Mouse (Mus musculus) hindbrain, embryonic 15.5 days (tissue): ENCODE data around the gene Zfp414. TPM values are rescaled to one million over a fixed set of nuclear protein-coding genes. Genes with fewer than 3 reads are reported as not detected.
"Not testable (repeated sequence)": the region's sequence is repeated elsewhere in the genome, so short reads cannot be mapped to it uniquely, and the experiment has no call there.

Experiments
- ATAC-seq: fragments of 200-750 bp; cut with Nextera tagmentation; 2 replicates; pipeline ENCODE4 v1.8.0; 2017; ENCODE audit warnings: low read depth, moderate number of reproducible peaks, moderate TSS enrichment; ENCODE audit not compliant: low FRiP score
- H3K27ac ChIP-seq: fragments of 300-500 bp; sonication (generic); replicated peaks from 2 replicates; pipeline ENCODE4 v1.5.1; 2015; ENCODE audit warnings: mild to moderate bottlenecking, inconsistent platforms
- H3K27me3 ChIP-seq: fragments of 300-500 bp; sonication (generic); 2 replicates; pipeline ENCODE4 v1.6.1; 2015; ENCODE audit warnings: control low read depth, inconsistent platforms
- H3K36me3 ChIP-seq: fragments of 300-500 bp; sonication (generic); 2 replicates; pipeline ENCODE4 v1.6.1; 2015; ENCODE audit warnings: control low read depth, inconsistent platforms
- H3K4me1 ChIP-seq: fragments of 300-500 bp; sonication (generic); replicated peaks from 2 replicates; pipeline ENCODE4 v1.6.1; 2015; ENCODE audit warnings: control low read depth, inconsistent platforms
- H3K4me2 ChIP-seq: fragments of 300-500 bp; sonication (generic); 2 replicates; pipeline ENCODE4 v1.6.1; 2015; ENCODE audit warnings: moderate library complexity, mild to moderate bottlenecking, inconsistent platforms
- H3K4me3 ChIP-seq: fragments of 300-500 bp; sonication (generic); 2 replicates; pipeline ENCODE4 v1.5.1; 2015; ENCODE audit warnings: mild to moderate bottlenecking, inconsistent platforms
- H3K9ac ChIP-seq: fragments of 300-500 bp; sonication (generic); 2 replicates; pipeline ENCODE4 v1.6.1; 2015; ENCODE audit warnings: inconsistent platforms
- H3K9me3 ChIP-seq: fragments of 300-500 bp; sonication (generic); 2 replicates; pipeline ENCODE4 v1.6.1; 2016; ENCODE audit warnings: control low read depth, inconsistent platforms
- WGBS: fragments of 180-500 bp; shearing (Covaris S2); methylation state at CpG from one replicate; pipeline ENCODE4 v1.1.7; 2015; 5-methylcytosine and 5-hydroxymethylcytosine counted together
- polyA plus RNA-seq: library from polyadenylated mRNA; unstranded; fragments of >200 nt; fragmentation: Nextera tagmentation; extraction: Ambion mirVana; gene quantifications from 2 replicates; pipeline ENCODE4 v1.2.1, GENCODE M21; 2015

The Zfp414 gene
- 60.6 and 75.8 TPM in 2 replicates for polyA plus RNA-seq

DNA sequence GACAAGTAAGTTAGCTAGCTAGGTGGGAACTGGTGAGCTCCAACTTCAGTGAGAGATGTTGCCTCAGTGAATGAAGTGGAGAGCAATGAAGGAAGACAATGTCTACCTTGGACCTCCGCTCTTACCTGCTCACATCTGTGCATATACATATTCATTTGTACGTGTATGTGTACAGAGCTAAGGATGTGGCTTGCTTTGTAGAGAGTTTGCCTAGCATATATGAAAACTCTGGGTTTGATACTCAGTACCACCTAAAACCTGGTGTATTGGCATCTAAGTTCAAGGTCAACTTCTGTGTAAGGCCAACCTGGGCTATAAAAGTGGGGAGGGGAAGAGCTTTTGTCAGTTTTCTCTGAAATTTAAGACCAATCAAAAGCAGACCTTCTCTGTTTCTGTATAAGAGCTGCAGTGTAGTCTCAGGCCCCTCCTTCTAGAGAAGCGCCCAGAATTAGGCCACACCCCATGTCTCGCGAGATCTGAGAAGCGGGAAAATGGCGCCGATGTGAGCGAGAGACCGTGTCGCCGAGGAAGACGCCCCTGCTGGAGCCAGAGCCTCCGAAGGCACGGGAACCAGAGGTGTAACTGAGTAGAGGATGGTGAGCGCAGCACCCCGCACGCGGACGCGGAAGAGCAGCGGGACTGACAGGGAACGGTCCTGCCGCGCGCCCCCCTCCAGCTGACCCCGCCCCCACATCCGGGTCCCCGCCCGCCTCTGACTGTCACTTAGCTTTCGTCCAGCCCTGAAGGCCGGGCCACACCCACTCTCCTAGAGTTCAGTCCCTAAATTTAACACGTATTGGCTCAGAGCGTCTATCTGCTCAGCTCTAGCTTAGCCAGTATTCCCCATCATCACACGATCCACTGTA lies at the start of gene Zfp414:
Gene Zfp414, plus strand, starts transcription at position 470 of the 866 bp plus-strand sequence.
- H3K27me3 ChIP-seq = no peaks in the 10 kb centered on the region
- WGBS = 3% methylated on average over 32 of the region's 35 CpGs
- peak; percentile 96 for ATAC-seq
- peak within 1 kb of the TSS; percentile 78 for H3K9ac ChIP-seq
- H3K27ac ChIP-seq = peak within 1 kb of the TSS; percentile 98
- peaks cover 35% of the 10 kb centered on the region for H3K4me1 ChIP-seq
- no peaks in the 10 kb centered on the region for H3K36me3 ChIP-seq
- H3K4me2 ChIP-seq = peak within 1 kb of the TSS; percentile 89
- H3K4me3 ChIP-seq = peak within 1 kb of the TSS; percentile 72
- H3K9me3 ChIP-seq = no peaks in the 10 kb centered on the region

DNA sequence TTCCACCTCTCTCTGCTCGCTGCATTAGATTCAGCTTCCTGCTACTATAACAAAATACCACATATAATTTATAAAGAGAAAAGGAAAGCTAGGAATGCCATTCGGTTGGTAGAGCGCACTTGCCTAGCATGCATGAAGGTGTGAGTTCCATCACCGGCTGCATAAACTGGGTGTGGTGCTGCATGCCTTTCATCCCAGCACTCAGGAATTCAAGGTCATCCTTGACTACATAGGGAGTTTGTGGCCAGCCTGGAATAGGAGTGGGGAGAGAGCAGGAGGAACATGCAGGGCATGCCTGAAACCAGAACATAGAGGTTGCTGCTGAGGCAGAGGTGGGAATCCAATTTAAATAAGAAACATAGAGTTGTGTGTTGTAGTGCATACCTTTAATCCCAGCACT lies 44.8 kb upstream of the Zfp414 start:
- Histone ChIP-seq H3K27ac (no peak overlapping the region), H3K36me3 (no peaks in the 10 kb centered on the region), H3K9ac (no peak overlapping the region), H3K4me2 (no peak overlapping the region), H3K27me3 (no peaks in the 10 kb centered on the region), H3K4me3 (no peak overlapping the region), H3K4me1 (no peaks in the 10 kb centered on the region), H3K9me3 (no peaks in the 10 kb centered on the region)
- ATAC-seq = no peak
- WGBS = 88% methylated on average over 4 of the region's 4 CpGs

DNA sequence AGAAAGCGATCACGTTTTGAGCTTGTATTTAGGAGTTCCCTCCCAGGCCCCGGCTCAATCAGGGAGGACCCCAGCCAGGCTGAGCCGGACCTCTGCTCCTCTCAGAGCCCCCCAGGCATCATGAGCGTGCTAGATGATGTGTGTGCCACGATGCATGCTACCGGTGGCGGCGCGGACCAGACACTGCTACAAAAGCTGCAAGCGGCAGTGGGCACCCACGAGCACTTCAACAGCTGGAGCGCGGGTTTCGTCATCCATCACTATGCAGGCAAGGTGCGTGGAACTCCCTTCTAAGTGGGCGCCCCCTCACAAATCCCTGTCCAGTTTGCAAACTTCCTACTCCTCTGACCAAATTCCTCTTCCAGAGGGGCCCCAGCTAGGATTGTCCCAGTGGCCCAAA lies 42.9 kb upstream of the Zfp414 start:
- no peak for ATAC-seq
- no peak overlapping the region for H3K4me2 ChIP-seq
- H3K4me3 ChIP-seq = no peak overlapping the region
- H3K4me1 ChIP-seq = no peaks in the 10 kb centered on the region
- no peak overlapping the region for H3K9ac ChIP-seq
- no peaks in the 10 kb centered on the region for H3K9me3 ChIP-seq
- no peaks in the 10 kb centered on the region for H3K27me3 ChIP-seq
- H3K36me3 ChIP-seq = no peaks in the 10 kb centered on the region
- 78% methylated on average over 17 of the region's 17 CpGs for WGBS
- H3K27ac ChIP-seq = no peak overlapping the region

DNA sequence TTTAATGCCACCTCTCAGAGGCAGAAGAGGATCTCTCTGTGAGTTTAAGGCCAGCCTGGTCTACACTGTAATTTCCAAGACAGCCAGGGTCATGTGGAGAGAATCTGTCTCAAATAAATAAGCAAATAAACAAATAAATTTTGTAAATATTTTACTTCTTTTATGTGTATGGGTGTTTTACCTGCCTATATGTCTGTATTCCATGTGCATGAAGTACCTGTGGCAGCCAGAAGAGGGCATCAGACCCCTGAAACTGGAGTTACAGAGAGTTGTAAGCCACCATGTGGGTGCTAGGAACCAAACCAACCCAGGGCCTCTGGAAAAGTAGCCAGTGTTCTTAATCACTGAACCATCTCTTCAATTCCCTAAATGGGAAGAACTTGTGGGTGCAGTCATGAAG lies 31.6 kb upstream of the Zfp414 start:
- Histone ChIP-seq H3K4me3 (no peak overlapping the region), H3K36me3 (no peaks in the 10 kb centered on the region), H3K27me3 (no peaks in the 10 kb centered on the region), H3K9ac (no peak overlapping the region), H3K9me3 (no peaks in the 10 kb centered on the region), H3K4me2 (no peak overlapping the region), H3K4me1 (no peaks in the 10 kb centered on the region), H3K27ac (no peak overlapping the region)
- ATAC-seq = no peak

DNA sequence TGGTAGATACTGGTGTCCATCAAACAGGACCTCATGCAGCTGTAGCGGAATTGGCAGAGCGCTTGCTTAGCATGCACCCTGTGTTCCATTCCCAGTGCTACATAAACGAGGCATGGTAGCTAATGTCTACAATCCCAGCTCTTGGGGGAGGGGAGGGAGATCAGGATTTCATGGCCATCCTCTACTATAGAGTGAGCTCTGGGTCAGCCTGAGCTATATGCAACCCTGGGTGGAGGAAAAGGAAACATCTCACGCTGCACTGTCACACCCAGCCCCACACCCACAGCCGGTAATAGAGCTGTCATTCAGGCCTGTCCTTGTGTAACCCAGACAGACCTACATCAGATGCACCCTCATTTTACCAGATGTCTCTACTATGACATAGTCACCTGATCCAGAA lies 30.4 kb upstream of the Zfp414 start:
- H3K27me3 ChIP-seq = no peaks in the 10 kb centered on the region
- H3K4me1 ChIP-seq = no peaks in the 10 kb centered on the region
- no peak for ATAC-seq
- no peak overlapping the region for H3K4me3 ChIP-seq
- H3K4me2 ChIP-seq = no peak overlapping the region
- no peak overlapping the region for H3K9ac ChIP-seq
- no peaks in the 10 kb centered on the region for H3K9me3 ChIP-seq
- no peak overlapping the region for H3K27ac ChIP-seq
- 91% methylated on average over 5 of the region's 5 CpGs for WGBS
- no peaks in the 10 kb centered on the region for H3K36me3 ChIP-seq

DNA sequence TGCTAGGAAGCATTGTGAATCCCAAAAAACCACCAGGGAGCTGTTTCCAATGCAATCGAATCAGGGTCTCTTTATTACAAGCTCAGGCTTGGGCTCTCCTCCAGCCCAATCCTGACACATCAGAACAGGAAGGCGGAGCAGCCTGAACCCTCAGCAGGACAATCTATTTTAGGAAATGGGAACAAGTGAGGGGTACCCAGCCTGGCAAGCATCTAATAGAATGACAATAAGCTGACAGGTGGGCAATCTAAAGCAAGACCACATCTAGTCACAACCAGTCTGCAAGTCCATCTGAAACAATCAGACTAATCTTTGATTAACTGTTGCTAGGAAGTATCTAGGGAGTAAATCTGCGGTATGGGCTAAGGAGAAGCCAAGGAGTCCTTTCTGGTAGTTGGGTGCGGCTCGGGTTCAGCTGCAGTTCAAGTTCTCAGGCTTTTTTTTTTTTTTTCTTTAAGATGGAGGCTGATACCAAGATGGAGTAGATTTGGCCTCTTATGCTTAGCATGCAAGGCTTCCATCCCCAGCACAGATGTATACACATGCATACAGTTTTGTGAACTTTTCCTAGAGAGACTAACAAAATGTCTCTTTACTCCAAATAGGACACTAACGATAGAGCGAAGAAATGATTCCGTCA lies 28.9 kb upstream of the Zfp414 start:
- Histone ChIP-seq H3K9me3 (no peaks in the 10 kb centered on the region), H3K4me3 (no peak overlapping the region), H3K27ac (no peak overlapping the region), H3K4me1 (no peaks in the 10 kb centered on the region), H3K4me2 (no peak overlapping the region), H3K27me3 (no peaks in the 10 kb centered on the region), H3K36me3 (no peaks in the 10 kb centered on the region), H3K9ac (no peak overlapping the region)
- ATAC-seq = no peak
- 93% methylated on average over 8 of the region's 8 CpGs for whole genome bisulfite sequencing

DNA sequence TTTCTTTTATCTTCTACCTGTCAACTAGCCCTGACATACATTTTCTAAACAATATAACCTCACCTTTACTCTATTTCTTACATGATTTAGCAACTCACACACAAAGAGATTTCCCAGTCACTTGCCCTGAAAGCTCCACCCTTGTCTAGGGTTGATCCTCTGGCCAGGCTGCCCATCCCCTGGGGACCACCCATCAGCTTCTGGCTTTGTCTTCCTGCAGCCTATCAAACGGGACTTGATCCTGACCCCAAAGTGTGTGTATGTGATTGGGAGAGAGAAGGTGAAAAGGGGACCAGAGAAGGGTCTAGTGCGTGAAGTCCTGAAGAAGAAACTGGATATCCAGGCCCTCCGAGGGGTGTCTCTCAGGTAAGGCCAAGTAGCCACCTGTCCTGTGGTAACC lies 28.1 kb upstream of the Zfp414 start:
- Histone ChIP-seq H3K4me3 (no peak overlapping the region), H3K9me3 (no peaks in the 10 kb centered on the region), H3K27me3 (no peaks in the 10 kb centered on the region), H3K27ac (no peak overlapping the region), H3K9ac (no peak overlapping the region), H3K36me3 (no peaks in the 10 kb centered on the region), H3K4me2 (no peak overlapping the region), H3K4me1 (no peaks in the 10 kb centered on the region)
- 83% methylated on average over 3 of the region's 3 CpGs for WGBS
- ATAC-seq = no peak

DNA sequence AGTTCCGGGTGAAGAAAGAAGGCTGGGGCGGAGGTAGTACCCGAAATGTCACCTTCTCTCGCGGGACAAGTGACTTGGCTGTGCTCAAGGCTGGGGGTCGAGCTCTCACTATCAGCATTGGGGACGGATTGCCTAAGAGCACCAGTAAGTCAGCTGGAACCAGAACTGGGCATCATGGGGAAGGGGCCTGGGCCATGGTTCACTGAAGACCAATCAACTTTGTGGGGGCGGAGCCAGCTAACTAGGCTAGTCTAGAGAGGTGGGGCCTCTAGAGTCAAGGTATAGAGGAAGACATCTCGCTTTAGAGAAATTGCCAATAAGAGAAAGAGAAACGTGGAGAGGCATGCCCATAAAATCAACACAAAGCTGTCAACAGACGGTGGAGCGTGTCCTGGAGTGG lies 26.9 kb upstream of the Zfp414 start:
- no peaks in the 10 kb centered on the region for H3K9me3 ChIP-seq
- H3K9ac ChIP-seq = no peak overlapping the region
- no peaks in the 10 kb centered on the region for H3K4me1 ChIP-seq
- no peak overlapping the region for H3K4me2 ChIP-seq
- WGBS = 84% methylated on average over 12 of the region's 12 CpGs
- H3K4me3 ChIP-seq = no peak overlapping the region
- no peaks in the 10 kb centered on the region for H3K36me3 ChIP-seq
- H3K27me3 ChIP-seq = no peaks in the 10 kb centered on the region
- H3K27ac ChIP-seq = no peak overlapping the region
- no peak for ATAC-seq

DNA sequence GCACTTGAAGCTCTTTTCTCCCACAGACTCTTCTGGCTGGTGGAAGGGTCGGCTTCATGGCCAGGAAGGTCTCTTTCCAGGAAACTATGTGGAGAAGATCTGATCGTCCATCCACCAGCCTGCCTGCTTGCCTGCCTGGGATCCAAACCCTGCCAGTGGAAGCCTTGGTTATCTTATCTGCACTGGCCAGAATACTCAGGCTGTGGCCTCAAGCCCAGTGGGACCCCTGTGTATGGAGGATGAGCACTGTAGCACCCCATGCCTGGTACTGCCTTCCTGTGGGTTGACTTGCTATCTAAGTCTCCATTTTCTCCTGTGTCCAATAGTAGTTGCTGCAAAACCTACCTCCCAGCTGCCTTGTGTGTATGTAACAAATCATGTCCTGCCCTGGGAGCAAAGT lies 21.6 kb upstream of the Zfp414 start:
- no peak for ATAC-seq
- Histone ChIP-seq H3K27ac (no peak overlapping the region), H3K4me1 (no peaks in the 10 kb centered on the region), H3K9ac (no peak overlapping the region), H3K36me3 (no peaks in the 10 kb centered on the region), H3K4me3 (no peak overlapping the region), H3K27me3 (no peaks in the 10 kb centered on the region), H3K9me3 (no peaks in the 10 kb centered on the region), H3K4me2 (no peak overlapping the region)
- 84% methylated on average over 2 of the region's 2 CpGs for WGBS

DNA sequence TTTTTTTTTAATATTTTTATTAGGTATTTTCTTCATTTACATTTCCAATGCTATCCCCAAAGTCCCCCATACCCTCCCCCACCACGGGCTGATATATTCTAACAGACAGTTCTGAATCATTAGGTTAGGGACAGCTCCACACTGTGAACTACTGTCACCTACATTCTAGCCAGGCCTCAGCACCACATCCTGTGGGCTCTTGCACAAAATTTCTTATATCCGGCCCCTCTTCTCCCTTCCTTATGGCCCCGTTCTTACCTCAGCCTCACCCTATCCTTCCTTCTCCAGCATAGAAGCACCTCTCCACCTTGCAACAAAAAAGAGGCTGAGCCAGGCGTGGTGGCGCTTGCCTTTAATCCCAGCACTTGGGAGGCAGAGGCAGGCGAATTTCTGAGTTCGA lies 18.3 kb upstream of the Zfp414 start:
- Histone ChIP-seq H3K4me1 (no peaks in the 10 kb centered on the region), H3K27me3 (no peaks in the 10 kb centered on the region), H3K4me2 (no peak overlapping the region), H3K36me3 (no peaks in the 10 kb centered on the region), H3K9ac (no peak overlapping the region), H3K27ac (no peak overlapping the region), H3K9me3 (no peaks in the 10 kb centered on the region), H3K4me3 (no peak overlapping the region)
- ATAC-seq = no peak
- 88% methylated on average over 7 of the region's 7 CpGs for WGBS

DNA sequence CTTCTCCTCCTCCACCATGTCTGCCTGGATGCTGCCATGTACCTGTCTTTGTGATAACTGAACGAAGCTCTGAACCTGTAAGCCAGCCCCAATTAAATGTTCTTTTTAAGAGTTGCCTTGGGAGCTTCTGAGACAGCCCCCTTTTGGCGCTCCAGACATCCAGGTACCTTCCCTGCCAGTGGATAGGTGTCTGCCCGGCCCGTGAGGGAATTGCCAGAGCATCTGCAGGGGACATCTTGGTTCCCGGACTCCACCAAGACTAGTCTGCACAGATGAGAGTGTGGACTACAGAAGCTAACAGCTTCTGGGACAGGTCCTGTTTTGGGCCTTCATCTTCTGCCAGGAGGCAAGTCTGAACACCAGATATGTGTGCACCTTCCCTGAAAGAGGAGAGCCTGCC lies 15.2 kb upstream of the Zfp414 start:
- not testable (repeated sequence) for H3K4me2 ChIP-seq, H3K9me3 ChIP-seq, H3K27me3 ChIP-seq, H3K36me3 ChIP-seq, H3K27ac ChIP-seq, H3K4me3 ChIP-seq, ATAC-seq, H3K4me1 ChIP-seq, H3K9ac ChIP-seq
- WGBS = 86% methylated on average over 5 of the region's 5 CpGs

DNA sequence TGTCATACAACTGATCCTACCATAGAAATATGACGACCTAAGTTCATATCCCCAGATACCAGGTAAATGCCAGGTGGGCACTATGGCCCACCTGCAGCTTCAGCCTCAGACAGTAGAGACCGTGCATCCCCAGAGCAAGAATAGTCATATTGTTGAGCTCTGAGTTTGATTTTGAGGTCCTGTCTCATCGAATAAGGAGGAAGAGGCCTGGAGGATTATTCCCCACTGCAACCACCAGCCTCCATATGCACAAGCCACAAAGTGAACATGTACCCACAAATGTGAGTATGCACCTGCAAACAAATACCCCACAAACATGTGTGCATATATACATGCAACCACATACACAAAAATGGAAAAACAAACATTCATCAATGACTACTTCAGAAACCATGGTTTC lies 1.6 kb upstream of the Zfp414 start:
- H3K27me3 ChIP-seq = no peaks in the 10 kb centered on the region

More for the DNA sequence above, 1.6 kb upstream of the Zfp414 start:
- no peak overlapping the region for H3K4me2 ChIP-seq
- H3K36me3 ChIP-seq = no peaks in the 10 kb centered on the region
- no peak for ATAC-seq
- H3K9me3 ChIP-seq = no peaks in the 10 kb centered on the region
- H3K27ac ChIP-seq = no peak overlapping the region
- no peak overlapping the region for H3K9ac ChIP-seq
- peaks cover 34% of the 10 kb centered on the region for H3K4me1 ChIP-seq
- 95% methylated on average over 3 of the region's 3 CpGs for WGBS
- no peak overlapping the region for H3K4me3 ChIP-seq
